Mouse (Mus musculus) limb, embryonic 14.5 days (tissue): ENCODE results near the gene Ptpn1. TPM values are rescaled to one million over a fixed set of nuclear protein-coding genes. Genes with fewer than 3 reads are reported as not detected.
A peak's percentile ranks its signal among the peaks of the same experiment; 100 is the strongest.

Source experiments
- ATAC-seq: fragments of 200-750 bp; cut with Nextera tagmentation; 2 replicates; pipeline ENCODE4 v1.8.0; 2017; ENCODE audit warnings: low read depth, moderate number of reproducible peaks, moderate TSS enrichment; ENCODE audit not compliant: low FRiP score
- DNase-seq: peaks from one replicate; pipeline ENCODE4 v3.0.0-alpha.2; 2015; ENCODE audit warnings: low spot score
- H3K27ac ChIP-seq: fragments of 300-500 bp; sonication (generic); replicated peaks from 2 replicates; pipeline ENCODE4 v1.5.1; 2014; ENCODE audit warnings: low read depth, mild to moderate bottlenecking, low read length, moderate library complexity, mixed read lengths
- H3K27me3 ChIP-seq: fragments of 300-500 bp; sonication (generic); 2 replicates; pipeline ENCODE4 v1.6.1; 2014; ENCODE audit warnings: low read length, mixed read lengths; ENCODE audit not compliant: control insufficient read depth, insufficient read depth
- H3K36me3 ChIP-seq: fragments of 300-500 bp; sonication (generic); 2 replicates; pipeline ENCODE4 v1.6.1; 2014; ENCODE audit warnings: mild to moderate bottlenecking, low read length, moderate library complexity, mixed read lengths; ENCODE audit not compliant: control insufficient read depth, insufficient read depth
- H3K4me1 ChIP-seq: fragments of 300-500 bp; sonication (generic); 2 replicates; pipeline ENCODE4 v1.6.1; 2014; ENCODE audit warnings: antibody characterized with exemption, low read length, mixed read lengths; ENCODE audit not compliant: control insufficient read depth, insufficient read depth
- H3K4me2 ChIP-seq: fragments of 300-500 bp; sonication (generic); replicated peaks from 2 replicates; pipeline ENCODE4 v1.6.1; 2014; ENCODE audit warnings: low read depth, mild to moderate bottlenecking, low read length, moderate library complexity; ENCODE audit not compliant: severe bottlenecking
- H3K4me3 ChIP-seq: fragments of 300-500 bp; sonication (generic); replicated peaks from 2 replicates; pipeline ENCODE4 v1.5.1; 2014; ENCODE audit warnings: low read length
- H3K9ac ChIP-seq: fragments of 300-500 bp; sonication (generic); 2 replicates; pipeline ENCODE4 v1.6.1; 2014; ENCODE audit warnings: mild to moderate bottlenecking, low read depth, low read length, moderate library complexity; ENCODE audit not compliant: severe bottlenecking
- H3K9me3 ChIP-seq: fragments of 300-500 bp; sonication (generic); 2 replicates; pipeline ENCODE4 v1.6.1; 2016; ENCODE audit warnings: low read length; ENCODE audit not compliant: control insufficient read depth
- POLR2A ChIP-seq: fragments of 200-500 bp; IDR thresholded peaks from 2 replicates; pipeline ENCODE4 v1.8.0; 2012; ENCODE audit warnings: inconsistent platforms, mild to moderate bottlenecking, moderate library complexity, borderline replicate concordance; ENCODE audit not compliant: insufficient read depth, insufficient read length; ENCODE audit errors: extremely low read depth
- WGBS: fragments of 180-500 bp; shearing (Covaris S2); extraction: QIAGEN DNeasy Blood & Tissue Kit; methylation state at CpG from one replicate; pipeline ENCODE4 v1.1.7; 2014; 5-methylcytosine and 5-hydroxymethylcytosine counted together
- polyA plus RNA-seq, 2 experiments: library from polyadenylated mRNA; depleted of rRNA in 1 of 2; stranded (reverse) in 1 of 2; unstranded in 1 of 2; fragments of >200 nt; fragmentation: Nextera tagmentation in 1 of 2; extraction: Ambion mirVana in 1 of 2; gene quantifications; 2 replicates each; pipeline versions ENCODE4 v1.2.1 to v1.2.3; 2012 to 2014

The Ptpn1 gene
- polyA plus RNA-seq, 2 experiments: 27.3 to 41.5 TPM

DNA sequence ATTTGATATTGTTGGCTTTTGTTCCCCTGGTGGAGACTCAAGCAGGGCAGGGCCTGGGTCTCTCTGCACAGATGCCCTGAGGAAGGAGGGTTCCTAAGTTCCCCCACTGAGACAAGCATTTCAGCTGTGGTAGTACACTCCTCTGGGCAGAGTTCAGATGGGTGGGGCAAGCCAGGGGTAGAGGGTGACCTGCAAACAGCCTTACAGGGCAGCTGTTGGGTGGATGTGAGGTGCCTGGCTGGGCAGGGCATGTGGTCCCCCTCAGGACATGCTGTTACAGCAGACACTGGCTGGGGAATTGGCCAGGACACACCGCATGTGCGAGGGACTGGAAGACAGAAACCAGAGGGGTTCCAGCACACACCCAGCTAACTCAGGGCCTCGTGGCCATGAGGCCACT, 73.1 kb downstream of the Ptpn1 start:
- DNase-seq: no peak
- 57% methylated on average over 3 of the region's 3 CpGs for WGBS
- TF ChIP-seq POLR2A: no peak
- Histone ChIP-seq H3K4me1 (peaks cover 3% of the 10 kb centered on the region; the same call in 1 of the 2 replicates), H3K4me3 (no peak overlapping the region), H3K9me3 (peaks cover 6% of the 10 kb centered on the region; the same call in 1 of the 2 replicates), H3K36me3 (no peaks in the 10 kb centered on the region), H3K4me2 (no peak overlapping the region), H3K27me3 (no peaks in the 10 kb centered on the region), H3K9ac (no peak overlapping the region), H3K27ac (no peak overlapping the region)
- ATAC-seq: no peak

DNA sequence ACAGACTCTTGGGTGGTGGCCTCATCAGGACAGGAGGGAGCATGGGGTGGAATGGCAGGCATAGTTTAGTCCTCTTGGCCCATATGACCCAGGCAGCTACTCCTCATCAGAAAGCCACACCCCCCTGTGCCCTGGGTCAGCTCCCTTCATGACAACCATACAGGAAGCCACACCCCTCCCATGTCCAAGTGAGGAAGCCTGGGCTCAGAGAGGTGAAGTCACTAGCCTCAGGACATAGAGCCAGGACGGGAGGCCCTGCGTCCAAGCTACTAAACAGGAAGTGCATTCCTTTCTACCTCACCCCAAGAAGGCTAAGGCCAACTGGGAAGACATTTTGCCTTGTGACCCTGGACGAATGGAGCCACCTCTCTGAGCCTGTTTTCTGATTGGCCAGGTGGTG, 73.8 kb downstream of the Ptpn1 start:
- no peak overlapping the region for H3K9ac ChIP-seq
- H3K36me3 ChIP-seq: no peaks in the 10 kb centered on the region
- ATAC-seq: no peak
- WGBS: 32% methylated on average over 3 of the region's 3 CpGs
- no peak for TF ChIP-seq POLR2A
- DNase-seq: no peak
- no peak overlapping the region for H3K4me3 ChIP-seq
- H3K4me1 ChIP-seq: peaks cover 9% of the 10 kb centered on the region
- no peak overlapping the region for H3K4me2 ChIP-seq
- no peaks in the 10 kb centered on the region for H3K27me3 ChIP-seq
- H3K9me3 ChIP-seq: peaks cover 2% of the 10 kb centered on the region; the same call in 1 of the 2 replicates
- H3K27ac ChIP-seq: no peak overlapping the region

DNA sequence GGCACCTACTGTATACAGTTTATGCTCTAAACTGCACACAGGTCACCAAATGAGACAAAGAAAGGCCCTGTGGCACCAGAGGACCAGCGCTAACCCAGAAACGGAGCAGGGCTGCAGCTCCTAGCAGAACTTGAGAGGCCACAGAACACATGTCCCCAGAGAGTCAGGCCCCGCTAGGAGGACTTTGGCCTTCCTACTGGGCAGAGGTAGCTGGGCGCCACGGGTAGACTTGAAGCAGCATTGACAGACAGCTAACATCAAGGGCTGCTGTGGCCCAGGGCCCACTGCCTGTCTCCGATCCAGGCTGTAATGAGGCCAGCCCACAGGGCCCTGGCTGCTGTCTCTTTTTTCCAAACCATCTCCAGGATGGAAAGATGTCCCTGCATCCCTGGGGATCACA, 74.6 kb downstream of the Ptpn1 start:
- 86% methylated on average over 6 of the region's 6 CpGs for WGBS
- H3K9me3 ChIP-seq: no peaks in the 10 kb centered on the region
- DNase-seq (no peak), ATAC-seq (no peak)
- H3K27ac ChIP-seq: no peak overlapping the region
- no peak overlapping the region for H3K4me3 ChIP-seq
- TF ChIP-seq POLR2A: no peak
- H3K9ac ChIP-seq: no peak overlapping the region
- H3K36me3 ChIP-seq: no peaks in the 10 kb centered on the region
- peaks cover 16% of the 10 kb centered on the region for H3K4me1 ChIP-seq
- H3K4me2 ChIP-seq: no peak overlapping the region
- no peaks in the 10 kb centered on the region for H3K27me3 ChIP-seq

DNA sequence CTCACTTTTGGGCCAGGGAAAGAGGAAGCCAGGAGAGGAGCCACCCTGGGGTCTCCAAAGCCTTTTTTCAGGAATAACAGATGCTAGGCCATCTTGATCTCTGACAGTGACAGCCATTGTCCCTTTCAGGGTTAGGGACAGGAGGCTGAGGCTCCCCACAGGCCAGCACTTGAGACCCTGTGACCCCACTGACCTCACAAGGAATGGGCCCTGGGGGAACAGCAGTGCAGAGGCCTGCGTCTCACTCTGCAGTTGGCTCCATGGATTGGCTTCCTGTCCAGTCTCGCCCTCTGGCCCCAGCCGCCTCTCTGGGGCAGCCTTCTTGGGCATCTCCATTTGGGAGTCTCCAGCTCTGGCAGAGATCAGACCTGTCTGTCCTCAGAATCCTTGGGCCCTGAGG, 76.3 kb downstream of the Ptpn1 start:
- no peaks in the 10 kb centered on the region for H3K27me3 ChIP-seq
- WGBS: 56% methylated on average over 3 of the region's 3 CpGs
- ATAC-seq: no peak
- H3K9me3 ChIP-seq: no peaks in the 10 kb centered on the region
- no peak overlapping the region for H3K4me3 ChIP-seq
- no peaks in the 10 kb centered on the region for H3K36me3 ChIP-seq
- H3K9ac ChIP-seq: no peak overlapping the region
- H3K4me2 ChIP-seq: no peak overlapping the region
- H3K4me1 ChIP-seq: peaks cover 16% of the 10 kb centered on the region
- no peak overlapping the region for H3K27ac ChIP-seq
- DNase-seq: no peak
- TF ChIP-seq POLR2A: no peak

DNA sequence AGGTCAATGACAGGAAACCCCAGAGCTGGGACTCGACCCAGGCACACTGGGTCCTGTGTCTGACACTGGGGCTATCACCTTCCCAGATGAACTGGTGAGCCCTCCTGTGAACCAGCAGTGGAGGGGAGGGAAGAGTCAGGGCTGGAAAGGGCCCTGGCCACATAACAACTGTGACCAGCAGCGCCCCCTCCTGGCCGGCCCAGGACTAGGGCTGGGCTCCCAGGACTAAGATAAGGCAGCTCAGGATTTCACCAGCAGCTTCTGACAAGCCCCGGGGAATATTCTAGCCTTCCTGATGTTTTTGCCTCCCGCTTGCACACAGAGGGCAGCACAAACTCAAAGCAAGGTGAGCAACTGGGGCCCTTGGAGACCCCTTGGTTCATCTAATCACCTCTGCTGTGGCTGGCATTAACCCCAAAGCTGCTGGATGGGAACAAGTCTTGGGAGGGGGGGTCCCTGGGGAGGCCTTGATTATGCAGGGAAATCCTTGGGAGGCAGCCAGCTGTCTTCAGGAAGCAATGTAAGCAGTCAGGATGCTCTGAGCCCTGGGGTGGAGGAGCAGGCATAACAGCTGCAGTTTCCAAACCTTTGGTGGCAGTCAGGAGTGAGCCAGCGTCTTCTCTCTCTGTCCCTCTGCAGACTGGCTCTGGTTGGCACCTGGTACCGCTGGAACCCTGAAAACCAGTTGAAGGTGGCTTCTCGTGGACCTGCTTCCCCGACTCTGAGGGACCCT, 78.2 kb downstream of the Ptpn1 start, which contains the start of gene Ripor3:
TSS of gene Ripor3 (minus strand) at position 683 of the 733 bp plus-strand sequence.
- H3K4me2 ChIP-seq: no peak within 1 kb of the TSS
- ATAC-seq (no peak), DNase-seq (peak; percentile 56)
- H3K9ac ChIP-seq: no peak within 1 kb of the TSS
- H3K4me3 ChIP-seq: no peak within 1 kb of the TSS
- TF ChIP-seq POLR2A: no peak
- no peaks in the 10 kb centered on the region for H3K36me3 ChIP-seq
- peaks cover 16% of the 10 kb centered on the region for H3K4me1 ChIP-seq
- H3K27ac ChIP-seq: peak within 1 kb of the TSS; percentile 5; the same call in 1 of the 2 replicates
- no peaks in the 10 kb centered on the region for H3K9me3 ChIP-seq
- 34% methylated on average over 9 of the region's 9 CpGs for WGBS
- no peaks in the 10 kb centered on the region for H3K27me3 ChIP-seq
